Mouse (Mus musculus): ENCODE measurements around the gene Slc2a13.

DNA sequence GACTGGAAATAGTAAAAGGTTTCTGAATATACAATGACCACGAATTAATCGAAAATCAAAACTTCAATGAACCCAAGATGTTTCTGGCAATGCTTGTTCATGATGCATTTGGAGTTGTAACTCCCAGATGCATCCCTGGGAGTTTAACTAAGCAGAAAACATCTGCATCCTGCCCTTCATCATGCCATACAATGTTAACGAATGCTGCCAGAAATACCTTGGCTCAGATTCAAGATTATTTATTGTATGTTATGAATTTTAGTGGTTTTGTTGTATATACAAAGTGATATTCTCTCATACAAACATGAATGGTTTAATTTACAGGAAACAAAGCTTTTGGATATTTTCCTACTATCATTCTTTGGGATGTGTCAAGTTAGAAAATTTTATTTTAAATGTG, 107.7 kb downstream of the Slc2a13 start:
- TF ChIP-seq POLR2A (IDR thresholded peaks at IDR 0.05; ENCODE audit: borderline replicate concordance, extremely low read depth, low read depth, low read length) (no peak), CTCF (IDR thresholded peaks at IDR 0.05; ENCODE audit: insufficient read depth, low read length) (no peak)
